20 mouse cellular contexts compared by ENCODE assay signal in genomic region chr8:124567126-124567525, GRCm38 (mm10). TPM values are rescaled to one million over a fixed set of nuclear protein-coding genes. Genes with fewer than 3 reads are reported as not detected.
DNase-seq lines count a peak whose midpoint lies in the region; ATAC-seq and TF ChIP-seq lines count a peak whose summit lies in the region.
"Had no signal": no experiment of that assay in that cellular context is flagged by ENCODE, and none has a peak within 500 bp of the region (broad histone marks: within the 10 kb centered on the region; RNA-seq: fewer than 3 reads in every experiment).

No protein-coding gene starts in this region.

- no peak for TF ChIP-seq CTCF in liver, embryonic 14.5 days (IDR thresholded peaks at IDR 0.05; ENCODE audit: low read depth)

- H3K27ac ChIP-seq in liver, embryonic 14.5 days = no peak overlapping the region
- peak overlapping the region; percentile 46 for H3K27ac ChIP-seq in liver, embryonic 16.5 days (ENCODE audit: low read length)
- H3K27ac ChIP-seq: embryonic facial prominence, embryonic 15.5 days; forebrain, embryonic 10.5 days; hindbrain, embryonic 10.5 days had no signal

- peak overlapping the region; percentile 46 for H3K4me2 ChIP-seq in liver, embryonic 14.5 days (ENCODE audit: low read depth)
- peak overlapping the region; percentile 33 for H3K4me2 ChIP-seq in liver, embryonic 16.5 days (ENCODE audit: low read depth, low read length)
- H3K4me2 ChIP-seq: embryonic facial prominence, embryonic 15.5 days; heart, embryonic 12.5 days had no signal

- H3K4me3 ChIP-seq in liver, embryonic 14.5 days (ENCODE audit: insufficient read depth in 1 of 2, low read depth in 2 of 2, low read length in 2 of 2) = no peak overlapping the region
- peak overlapping the region; percentile 45 for H3K4me3 ChIP-seq in liver, embryonic 16.5 days (ENCODE audit: low read depth, low read length)
- H3K4me3 ChIP-seq: embryonic facial prominence, embryonic 15.5 days; erythroblast, embryonic 14.5 days; forebrain, embryonic 10.5 days; gastrocnemius, adult 2 months; heart, embryonic 12.5 days; hindbrain, embryonic 10.5 days had no signal

- peak; percentile 18 for DNase-seq in kidney, postnatal 14 days
- DNase-seq in kidney, postnatal 25 days = no peak
- DNase-seq in liver, embryonic 14.5 days (ENCODE audit: low read depth in 3 of 3, low spot score in 3 of 3) = no peak
- no peak for DNase-seq in liver
- DNase-seq in T-cell, adult 2 months (ENCODE audit: low spot score) = no peak
- DNase-seq: adrenal gland, postnatal 10 days; cerebellum, adult 11 months; cerebellum, adult 8-10 months; cerebellum, postnatal 14 days; embryo, embryonic 11 days had no signal

- TF ChIP-seq EP300 in liver, embryonic 14.5 days (IDR thresholded peaks at IDR 0.05; ENCODE audit: low read depth) = no peak

- H3K9me3 ChIP-seq in liver, embryonic 14.5 days (ENCODE audit: control insufficient read depth, low read length) = no peaks in the 10 kb centered on the region
- no peaks in the 10 kb centered on the region for H3K9me3 ChIP-seq in liver, embryonic 16.5 days (replicated peaks; ENCODE audit: control insufficient read depth, low read length)
- H3K9me3 ChIP-seq: embryonic facial prominence, embryonic 15.5 days; forebrain, embryonic 10.5 days; heart, embryonic 12.5 days; hindbrain, embryonic 10.5 days had no signal

- peaks cover 0 to 18% of the 10 kb centered on the region in 2 experiments; a peak in 2 of 4 replicates for H3K4me1 ChIP-seq in liver, embryonic 14.5 days (replicated peaks; ENCODE audit: control insufficient read depth in 2 of 2, insufficient read depth in 2 of 2, low read length in 1 of 2)
- H3K4me1 ChIP-seq in liver, embryonic 16.5 days (ENCODE audit: control insufficient read depth, low read depth, low read length) = peaks cover 6% of the 10 kb centered on the region

- no peaks in the 10 kb centered on the region for H3K36me3 ChIP-seq in liver, embryonic 14.5 days (replicated peaks; ENCODE audit: control insufficient read depth, insufficient read depth, low read depth)
- H3K36me3 ChIP-seq in liver, embryonic 16.5 days (ENCODE audit: control insufficient read depth, insufficient read depth) = no peaks in the 10 kb centered on the region
- H3K36me3 ChIP-seq: embryonic facial prominence, embryonic 15.5 days; forebrain, embryonic 10.5 days; heart, embryonic 12.5 days; hindbrain, embryonic 10.5 days had no signal

- H3K27me3 ChIP-seq in liver, embryonic 14.5 days (ENCODE audit: control insufficient read depth, insufficient read depth, low read length) = no peaks in the 10 kb centered on the region
- H3K27me3 ChIP-seq in liver, embryonic 16.5 days (ENCODE audit: control insufficient read depth, insufficient read depth, low read depth, low read length) = no peaks in the 10 kb centered on the region
- H3K27me3 ChIP-seq: embryonic facial prominence, embryonic 15.5 days had no signal

- no peak overlapping the region for H3K9ac ChIP-seq in liver, embryonic 14.5 days (replicated peaks)
- no peak overlapping the region for H3K9ac ChIP-seq in liver, embryonic 16.5 days (ENCODE audit: low read depth, low read length)
- H3K9ac ChIP-seq: embryonic facial prominence, embryonic 15.5 days; heart, embryonic 12.5 days had no signal

- no peak for ATAC-seq in liver, embryonic 14.5 days (ENCODE audit: insufficient read depth)
- ATAC-seq in liver, embryonic 16.5 days (ENCODE audit: low read depth) = no peak
- ATAC-seq: forebrain, embryonic 14.5 days had no signal

- WGBS in liver, embryonic 14.5 days (ENCODE audit: insufficient replicate concordance) = 53% methylated on average over 6 of the region's 6 CpGs
- WGBS in liver, embryonic 16.5 days (ENCODE audit: insufficient replicate concordance) = 49% methylated on average over 6 of the region's 6 CpGs

RNA-seq across cellular contexts. Expression of gene Agt, which starts 2.4 kb away (rescaled TPM):
- 63.3 and 73.0 TPM in 2 replicates for polyA plus RNA-seq in liver, embryonic 14.5 days (2012; rRNA removed)
- 94.2 and 94.5 TPM in 2 replicates for polyA plus RNA-seq in liver, embryonic 14.5 days (2014; fragmentation: Nextera tagmentation; extraction: Ambion mirVana)
- 258 and 290 TPM in 2 replicates for polyA plus RNA-seq in liver, embryonic 16.5 days (2015; fragmentation: Nextera tagmentation; extraction: Ambion mirVana)
- polyA plus RNA-seq: embryonic facial prominence, embryonic 11.5 days; forebrain, embryonic 10.5 days; forebrain, embryonic 14.5 days; hindbrain, embryonic 10.5 days had no signal

RNA-seq across cellular contexts. Expression of gene Capn9, which starts 8.8 kb away (rescaled TPM):
- not detected in 2 replicates for polyA plus RNA-seq in liver, embryonic 14.5 days (2012; rRNA removed)
- not detected in 2 replicates for polyA plus RNA-seq in liver, embryonic 14.5 days (2014; fragmentation: Nextera tagmentation; extraction: Ambion mirVana)
- polyA plus RNA-seq in liver, embryonic 16.5 days (2015; fragmentation: Nextera tagmentation; extraction: Ambion mirVana) = 0.08 TPM in 1 of 2 replicates, not detected in the other
- polyA plus RNA-seq: brain, embryonic 14.5 days; embryonic facial prominence, embryonic 11.5 days; erythroblast, embryonic 14.5 days; forebrain, embryonic 10.5 days; hindbrain, embryonic 10.5 days had no signal

RNA-seq across cellular contexts. Expression of gene Cog2, which starts 46.6 kb away (rescaled TPM):
- polyA plus RNA-seq in liver, embryonic 14.5 days (2012; rRNA removed) = 7.4 and 10.0 TPM in 2 replicates
- 15.0 and 16.9 TPM in 2 replicates for polyA plus RNA-seq in liver, embryonic 14.5 days (2014; fragmentation: Nextera tagmentation; extraction: Ambion mirVana)
- 15.8 and 17.3 TPM in 2 replicates for polyA plus RNA-seq in liver, embryonic 16.5 days (2015; fragmentation: Nextera tagmentation; extraction: Ambion mirVana)
